Mouse (Mus musculus): ENCODE results near the gene Gm9817.
"Not testable (repeated sequence)": the region's sequence is repeated elsewhere in the genome, so short reads cannot be mapped to it uniquely, and the experiment has no call there.

Gene Gm9817

GRCm38 (mm10) chr13:45078392-45078791, at the start of gene Gm9817:
Gene Gm9817 (plus strand): TSS chr13:45078692.
- DNase-seq, result not testable (repeated sequence)

DNA sequence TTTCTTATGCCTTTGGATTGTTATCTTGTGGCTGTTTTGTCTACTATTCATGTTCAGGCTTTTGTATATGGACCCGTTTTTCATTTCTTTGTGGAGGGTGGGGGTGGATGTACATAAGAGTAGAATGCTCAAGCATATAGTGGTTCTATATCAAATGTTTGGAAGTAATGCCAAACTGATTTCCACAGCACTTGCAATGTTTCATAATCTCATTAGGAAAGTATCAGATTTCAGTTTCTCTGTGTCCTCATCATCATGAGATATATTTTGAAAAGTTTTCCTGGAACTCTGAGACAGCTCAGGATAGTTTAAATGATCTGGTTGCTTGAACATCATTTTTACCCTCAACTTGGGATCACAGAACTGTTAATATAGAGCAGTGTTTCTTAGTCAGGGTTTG, 48.7 kb upstream of the Gm9817 start:
- no peak for DNase-seq

DNA sequence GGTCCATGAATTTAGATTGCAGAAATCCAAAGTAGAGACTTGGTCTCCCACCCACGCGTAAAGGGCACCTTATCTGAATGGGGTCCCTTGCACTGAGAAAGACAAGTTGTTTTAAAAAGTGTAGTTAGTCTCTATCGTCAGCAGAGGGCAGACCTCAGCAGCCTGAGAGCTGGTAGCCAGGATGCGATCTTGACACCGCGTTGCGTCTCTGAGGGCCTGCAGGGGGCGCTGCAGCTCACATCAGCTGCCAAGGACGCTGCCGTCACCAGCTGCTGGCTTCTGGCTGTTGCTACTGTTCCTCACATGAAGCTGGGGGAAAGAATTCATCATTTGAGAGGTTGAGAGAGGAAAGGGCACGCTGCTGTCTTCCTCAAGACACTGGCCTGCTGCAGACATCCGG, 47.7 kb upstream of the Gm9817 start:
- peak; percentile 94 to 95 for DNase-seq

- DNase-seq, result no peak
Observed at GRCm38 (mm10) chr13:45031314-45031713, 47.2 kb upstream of the Gm9817 start.

DNA sequence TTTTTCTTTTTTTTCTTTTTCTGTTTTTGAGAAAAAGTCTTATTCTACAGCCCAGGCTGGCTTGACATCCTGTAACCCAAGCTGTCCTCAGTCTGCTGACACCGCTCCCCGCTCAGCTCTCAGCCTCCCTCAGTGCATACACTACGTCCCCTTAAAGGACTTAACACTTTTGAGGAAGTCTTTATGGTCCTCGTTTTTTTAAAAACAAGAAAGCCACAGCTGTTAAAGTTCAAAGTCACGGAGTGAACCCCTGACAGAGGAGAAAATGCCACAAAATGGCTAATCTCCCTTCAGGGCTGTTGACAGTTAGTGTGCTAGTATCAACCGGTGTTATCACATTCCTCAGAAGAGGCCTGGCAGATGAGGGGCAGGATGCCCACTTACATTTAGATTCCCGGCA, 46.7 kb upstream of the Gm9817 start:
- DNase-seq, result peak; percentile 24 to 41

GRCm38 (mm10) chr13:45032484-45032883, 46.0 kb upstream of the Gm9817 start:
- no peak for DNase-seq

GRCm38 (mm10) chr13:45033360-45033759, 45.1 kb upstream of the Gm9817 start:
- DNase-seq, result no peak

DNA sequence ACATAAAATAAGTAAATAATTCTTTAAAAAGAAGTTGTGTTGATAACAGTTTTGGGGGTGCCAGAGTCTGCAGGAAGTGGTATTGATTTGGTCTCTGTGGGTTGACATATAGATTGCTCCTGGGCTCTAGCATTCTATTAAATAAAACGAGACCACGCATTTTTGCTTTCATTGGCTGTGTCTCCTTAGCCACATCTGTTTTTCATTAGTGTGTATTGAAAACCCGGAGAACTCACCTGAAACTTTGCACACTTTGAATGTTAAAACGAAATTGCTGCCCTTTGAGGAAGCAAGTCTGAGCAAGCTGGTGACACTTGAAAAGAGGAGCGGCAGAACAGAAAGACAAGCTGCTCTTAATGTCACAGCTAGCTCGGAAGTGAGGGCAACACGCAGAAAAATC, 43.7 kb upstream of the Gm9817 start:
- no peak for DNase-seq

GRCm38 (mm10) chr13:45036417-45036816, 42.1 kb upstream of the Gm9817 start:
- no peak for DNase-seq

GRCm38 (mm10) chr13:45040195-45040594, 38.3 kb upstream of the Gm9817 start:
- DNase-seq, result no peak

- DNase-seq, result peak; percentile 17 to 21
Observed at GRCm38 (mm10) chr13:45040741-45041140, 37.8 kb upstream of the Gm9817 start.

- DNase-seq, result no peak
Observed at GRCm38 (mm10) chr13:45043466-45043865, 35.0 kb upstream of the Gm9817 start.

DNA sequence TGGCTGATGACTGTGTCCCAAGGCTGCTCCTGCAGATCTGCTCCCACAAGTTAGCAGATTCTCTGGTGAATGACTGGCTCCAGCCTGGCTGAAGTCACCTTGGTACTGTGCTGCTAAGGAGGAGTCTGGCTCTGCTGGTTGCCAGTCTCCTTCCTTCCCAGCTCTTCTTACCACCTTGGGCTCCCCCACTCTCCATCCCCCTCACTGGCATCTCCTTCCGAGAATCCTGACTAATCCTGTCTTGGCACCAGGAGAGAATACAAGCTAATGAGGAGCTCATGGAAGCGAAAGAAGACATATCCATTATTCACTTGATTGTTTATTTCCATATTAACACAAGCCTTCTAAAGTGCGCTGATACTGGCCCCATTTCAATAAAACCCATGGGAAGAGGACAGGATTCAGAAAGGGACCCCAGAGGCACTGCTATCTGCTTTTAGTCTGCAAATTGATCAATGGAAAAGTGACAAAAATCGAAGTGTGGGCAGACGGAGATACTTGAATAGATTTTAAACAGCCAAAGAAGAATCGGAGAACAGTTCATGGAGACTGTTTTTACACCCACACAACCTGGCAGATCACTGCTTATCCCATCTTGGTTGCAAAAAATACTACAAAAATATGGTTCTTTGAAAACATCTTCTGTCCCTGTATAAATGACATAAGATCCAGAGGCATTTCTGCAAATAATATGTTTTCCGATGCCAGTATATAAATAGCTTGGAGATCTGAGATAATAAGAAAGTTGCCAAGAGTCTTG, 29.1 kb upstream of the Gm9817 start:
- no peak for DNase-seq

DNA sequence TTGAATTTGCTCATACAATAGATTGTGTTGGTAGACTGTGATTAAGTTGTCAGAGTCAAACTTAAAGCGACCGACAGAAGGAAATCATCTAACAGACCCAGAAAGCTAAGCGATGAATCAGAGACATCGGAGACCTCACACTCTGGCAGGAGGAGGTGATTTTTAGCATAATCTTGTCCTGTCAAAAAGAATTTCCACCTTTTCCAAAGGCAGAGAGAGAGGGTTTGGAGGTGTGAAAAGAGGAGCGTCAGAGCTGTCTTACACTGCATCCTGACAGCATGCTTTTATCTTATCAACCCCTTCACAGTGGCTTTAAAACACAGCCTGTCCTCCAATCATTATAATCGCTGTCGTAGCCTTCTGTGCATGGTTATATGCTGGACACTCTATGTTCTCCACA, 25.7 kb upstream of the Gm9817 start:
- DNase-seq, result no peak

DNA sequence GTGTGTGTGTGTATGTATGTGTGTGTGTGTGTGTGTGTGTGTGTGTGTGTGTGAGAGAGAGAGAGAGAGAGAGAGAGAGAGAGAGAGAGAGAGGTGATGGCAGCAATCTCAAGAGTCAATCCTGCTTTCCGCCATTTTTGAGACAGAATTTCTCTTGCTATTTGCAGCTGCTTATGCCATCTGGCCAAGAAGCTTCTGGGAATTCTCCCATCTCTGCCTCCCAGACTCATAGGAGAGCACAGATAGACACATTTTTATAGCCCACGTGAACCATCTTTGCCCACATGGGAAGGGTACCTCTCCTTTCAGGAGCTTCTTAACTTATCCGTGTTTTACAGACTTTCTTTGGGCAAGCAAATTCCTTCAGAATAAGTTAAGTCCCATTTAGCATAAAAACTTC, 24.6 kb upstream of the Gm9817 start:
- DNase-seq, result no peak

DNA sequence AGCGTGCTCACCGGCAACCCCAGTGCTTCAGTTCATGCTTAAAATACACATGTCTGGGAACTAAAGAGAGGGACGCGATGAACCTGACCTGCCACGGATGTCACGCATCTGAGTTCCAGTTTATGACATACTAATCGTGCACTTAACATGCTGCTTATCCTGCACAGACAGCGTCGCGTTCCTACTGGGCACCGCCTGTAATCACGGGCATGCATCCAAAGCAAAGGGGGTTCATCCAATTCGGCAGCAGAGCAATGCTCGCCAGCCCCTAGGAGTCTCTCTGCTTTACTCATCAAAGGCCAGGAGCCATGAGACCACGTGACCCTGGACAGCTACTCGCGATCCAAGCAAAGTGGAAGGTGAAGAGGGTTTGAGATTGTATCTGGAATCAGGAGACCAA, 19.3 kb upstream of the Gm9817 start:
- no peak for DNase-seq

DNA sequence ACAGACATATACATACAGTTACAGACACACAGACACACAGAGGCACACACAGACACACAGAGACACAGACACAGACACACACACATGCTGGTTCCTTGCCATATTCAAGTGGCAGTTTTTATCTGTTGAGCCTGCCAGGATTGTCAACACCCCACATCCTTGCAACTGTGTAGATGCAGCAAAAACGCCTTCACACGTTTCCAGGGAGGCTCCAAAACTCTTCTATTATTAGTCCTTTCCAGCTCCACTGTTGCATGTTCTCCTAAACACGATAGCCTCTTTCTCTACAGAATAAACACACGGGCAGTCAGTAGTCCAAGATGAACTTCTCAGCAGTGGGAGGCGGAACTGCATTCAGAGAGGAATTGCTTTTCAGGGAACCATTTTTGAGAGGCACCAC, 15.3 kb upstream of the Gm9817 start:
- DNase-seq, result no peak

GRCm38 (mm10) chr13:45064951-45065350, 13.5 kb upstream of the Gm9817 start:
- DNase-seq, result no peak

DNA sequence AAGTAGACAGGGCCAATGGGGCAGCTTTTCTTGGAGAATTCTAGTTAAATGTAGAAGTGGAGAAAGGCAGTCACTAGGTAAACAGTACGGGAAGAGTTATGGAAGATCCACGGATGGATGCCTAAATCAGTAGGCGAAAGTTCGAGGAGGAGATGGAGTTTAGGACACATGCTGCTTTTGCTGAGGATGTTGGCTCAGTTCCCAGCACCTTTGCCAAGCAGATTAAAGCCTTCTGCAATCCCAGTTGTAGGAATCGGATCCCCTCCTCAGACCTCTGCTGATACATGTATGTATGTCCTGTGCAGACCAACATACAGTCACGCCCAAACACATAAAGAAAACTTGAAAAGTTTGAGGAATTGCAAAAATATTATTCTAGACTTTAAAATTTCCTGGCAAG, 8.1 kb upstream of the Gm9817 start:
- DNase-seq, result no peak

DNA sequence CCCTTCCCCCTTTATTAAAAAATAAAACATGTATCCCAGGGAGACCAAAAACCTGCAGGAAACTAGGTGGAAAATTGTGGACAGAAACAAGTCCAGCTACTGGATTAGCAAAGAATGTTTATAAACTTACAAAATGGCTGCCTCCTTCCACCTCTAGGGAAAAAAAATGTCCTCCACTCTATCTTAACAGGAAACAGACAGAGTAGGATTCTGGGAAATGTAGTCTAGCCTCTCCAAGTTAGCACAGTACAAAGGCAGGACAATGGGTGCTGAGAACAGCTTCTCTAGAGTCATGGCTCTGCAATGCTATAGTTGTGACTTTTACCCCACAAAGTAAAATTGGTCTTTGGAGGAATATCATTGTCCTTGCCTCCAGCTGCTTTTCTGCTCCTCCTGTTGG, 3.5 kb upstream of the Gm9817 start:
- no peak for DNase-seq

DNA sequence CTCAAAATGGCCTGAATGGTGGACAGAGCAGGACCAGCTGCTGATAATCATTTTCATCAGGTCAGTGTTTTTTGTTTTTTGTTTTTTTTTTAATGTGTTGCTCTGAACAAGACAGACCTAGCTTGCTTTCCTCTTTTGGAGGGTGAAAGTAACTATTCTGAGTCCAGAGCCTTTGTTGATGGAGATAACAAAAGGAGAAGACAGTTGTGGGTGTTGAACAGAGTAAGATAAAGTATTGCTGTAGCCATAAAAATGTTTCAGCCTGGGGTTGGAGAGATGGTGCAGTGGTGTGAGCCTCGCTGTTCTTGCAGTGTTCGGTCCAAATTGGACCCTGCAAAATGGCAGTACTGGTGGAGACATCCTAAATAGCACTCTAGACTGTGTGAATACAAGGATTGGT, 2.8 kb upstream of the Gm9817 start:
- DNase-seq, result no peak

DNA sequence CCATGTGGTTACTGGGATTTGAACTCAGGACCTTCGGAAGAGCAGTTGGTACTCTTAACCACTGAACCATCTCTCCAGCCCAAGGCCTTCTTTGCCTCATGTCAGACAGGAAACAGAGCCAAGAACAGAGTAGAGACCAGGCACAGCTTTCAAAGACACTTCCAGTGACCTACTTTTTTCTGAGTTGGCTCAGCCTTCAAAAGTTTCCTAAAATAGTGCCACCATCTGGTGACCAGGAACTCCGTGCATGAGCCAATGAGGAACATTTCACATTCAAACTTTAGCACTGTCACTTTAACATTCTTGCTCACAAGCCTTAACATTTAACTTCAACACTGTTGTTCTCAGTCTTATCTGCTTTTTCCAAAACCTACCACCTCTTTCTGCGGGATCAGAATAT, 2.3 kb downstream of the Gm9817 start:
- DNase-seq, result no peak

DNA sequence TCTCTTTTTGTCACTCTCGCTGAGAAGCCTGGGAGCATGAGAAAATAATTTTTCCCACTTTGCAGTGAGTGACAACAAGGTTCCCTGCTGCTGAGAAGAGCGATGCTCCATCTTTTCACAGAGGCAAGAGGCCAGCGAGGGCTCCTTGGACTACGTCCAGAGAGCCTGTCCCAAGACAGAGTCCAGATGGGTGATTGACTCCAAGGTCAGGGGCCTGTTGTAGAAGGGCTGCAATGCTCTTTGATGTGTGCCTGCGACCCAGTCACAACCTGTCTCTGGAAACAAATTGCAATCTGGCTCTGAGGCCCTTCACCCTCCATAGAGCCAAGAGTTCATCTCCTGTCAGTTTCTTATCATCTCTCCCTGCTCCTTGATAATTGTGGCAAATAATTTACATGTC, 5.2 kb downstream of the Gm9817 start:
- peak; percentile 53 to 72 for DNase-seq

DNA sequence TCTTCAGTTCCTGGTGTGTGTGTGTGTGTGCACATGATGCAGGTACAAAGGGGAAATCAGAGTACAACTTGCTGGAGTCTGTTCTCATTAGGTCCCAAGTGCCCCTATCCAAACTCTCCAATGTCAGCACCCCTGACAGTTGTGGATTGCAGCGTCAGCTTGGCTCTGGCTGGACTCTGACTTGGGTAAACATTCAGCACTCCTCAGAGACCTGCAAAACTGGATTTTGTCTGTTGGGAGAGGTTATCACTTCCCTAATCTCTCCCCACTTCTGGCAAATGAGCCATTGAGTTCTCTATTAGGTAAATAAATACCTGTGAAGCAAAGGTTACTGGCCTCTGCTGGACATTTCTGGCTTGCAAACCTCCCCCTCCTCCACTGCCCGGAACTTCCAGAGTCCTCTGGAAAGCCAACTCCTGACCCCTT, 10.3 kb downstream of the Gm9817 start:
- peak; percentile 51 to 72 for DNase-seq

GRCm38 (mm10) chr13:45089846-45090245, 11.4 kb downstream of the Gm9817 start:
- DNase-seq, result no peak
